Mouse (Mus musculus): ENCODE results near the gene Psmb11.

DNA sequence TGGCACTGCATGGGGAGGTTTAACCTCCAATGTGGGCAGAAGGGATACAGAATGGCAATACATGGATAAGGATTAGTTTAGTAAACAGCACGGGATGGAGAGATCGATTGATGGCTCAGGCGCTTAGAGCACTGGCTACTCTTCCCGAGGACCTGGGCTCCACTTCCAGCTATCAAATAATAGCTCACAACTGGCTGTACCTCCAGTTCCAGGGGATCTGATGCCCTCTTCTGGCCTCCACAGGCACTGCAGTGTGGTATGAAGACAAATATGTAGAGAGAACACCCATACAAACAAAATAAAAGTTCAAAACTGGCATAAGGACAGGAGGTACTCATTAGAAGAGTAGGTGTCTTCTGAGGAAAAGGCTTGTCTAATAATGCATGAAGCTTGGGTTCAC lies 48.1 kb downstream of the Psmb11 start:
- no peak for TF ChIP-seq POLR2A (IDR thresholded peaks at IDR 0.05; ENCODE audit: control insufficient read depth, low read depth, low read length)
- peak; percentile 46; the same call in 1 of the 2 replicates for TF ChIP-seq CTCF (IDR thresholded peaks at IDR 0.05; ENCODE audit: control insufficient read depth, insufficient read depth, insufficient replicate concordance, low read depth, low read length)
